Mouse (Mus musculus) c-Kit-positive CD71-positive TER-119-positive erythroid progenitor cells, embryonic 14.5 days (primary cell): Measurements from ENCODE around the gene Xrcc1.
A peak's percentile ranks its signal among the peaks of the same experiment; 100 is the strongest.
"Not testable (repeated sequence)": the region's sequence is repeated elsewhere in the genome, so short reads cannot be mapped to it uniquely, and the experiment has no call there.

Source experiments
- DNase-seq: peaks from one replicate; pipeline ENCODE4 v3.0.0-alpha.2; 2013; ENCODE audit warnings: low spot score

The Xrcc1 gene

GRCm38 (mm10) chr7:24546068-24546614, at the start of gene Xrcc1, which contains the start of gene Pinlyp:
Xrcc1 (plus strand) TSS chr7:24546289.
Pinlyp (minus strand) TSS chr7:24546118.
- DNase-seq: no peak

GRCm38 (mm10) chr7:24499856-24500577, 46.1 kb upstream of the Xrcc1 start:
- no peak for DNase-seq

- DNase-seq: peak; percentile 46
These were observed 45.2 kb upstream of the Xrcc1 start for GRCm38 (mm10) chr7:24500929-24501328.

GRCm38 (mm10) chr7:24501492-24501891, 44.6 kb upstream of the Xrcc1 start:
- DNase-seq: no peak

- DNase-seq: no peak
These were observed 42.1 kb upstream of the Xrcc1 start for GRCm38 (mm10) chr7:24504004-24504403.

GRCm38 (mm10) chr7:24504868-24505267, 41.2 kb upstream of the Xrcc1 start:
- no peak for DNase-seq

GRCm38 (mm10) chr7:24505447-24506064, 40.5 kb upstream of the Xrcc1 start:
- DNase-seq: no peak

- no peak for DNase-seq
These were observed 40.0 kb upstream of the Xrcc1 start for GRCm38 (mm10) chr7:24506065-24506459.

GRCm38 (mm10) chr7:24506476-24506837, 39.6 kb upstream of the Xrcc1 start:
- no peak for DNase-seq

- DNase-seq: peak; percentile 59
These were observed 39.0 kb upstream of the Xrcc1 start, which contains the start of gene Zfp428 for GRCm38 (mm10) chr7:24506838-24507725. Zfp428 (plus strand) TSS chr7:24507006.

GRCm38 (mm10) chr7:24507726-24508114, 38.4 kb upstream of the Xrcc1 start:
- no peak for DNase-seq

- no peak for DNase-seq
These were observed 33.7 kb upstream of the Xrcc1 start, which contains the start of gene AC161166.1 for GRCm38 (mm10) chr7:24512355-24512754. AC161166.1 (minus strand) TSS chr7:24512455.

GRCm38 (mm10) chr7:24516319-24516718, 29.8 kb upstream of the Xrcc1 start:
- DNase-seq: peak; percentile 41

GRCm38 (mm10) chr7:24517077-24517476, 29.0 kb upstream of the Xrcc1 start:
- DNase-seq: no peak

- DNase-seq: no peak
These were observed 28.4 kb upstream of the Xrcc1 start for GRCm38 (mm10) chr7:24517654-24518053.

- no peak for DNase-seq
These were observed 27.0 kb upstream of the Xrcc1 start for GRCm38 (mm10) chr7:24519130-24519529.

GRCm38 (mm10) chr7:24520054-24520453, 26.0 kb upstream of the Xrcc1 start:
- not testable (repeated sequence) for DNase-seq

- no peak for DNase-seq
These were observed 23.3 kb upstream of the Xrcc1 start for GRCm38 (mm10) chr7:24522805-24523204.

- no peak for DNase-seq
These were observed 22.4 kb upstream of the Xrcc1 start for GRCm38 (mm10) chr7:24523723-24524122.

GRCm38 (mm10) chr7:24524978-24525377, 21.1 kb upstream of the Xrcc1 start:
- DNase-seq: no peak

GRCm38 (mm10) chr7:24525686-24526420, 20.2 kb upstream of the Xrcc1 start:
- no peak for DNase-seq
